Mouse (Mus musculus): ENCODE data around the gene Snd1. TPM values are rescaled to one million over a fixed set of nuclear protein-coding genes. Genes with fewer than 3 reads are reported as not detected.
"Not testable (repeated sequence)": the region's sequence is repeated elsewhere in the genome, so short reads cannot be mapped to it uniquely, and the experiment has no call there.

The Snd1 gene
- polyA plus RNA-seq, 1 experiment from 2014 or later: 127 TPM

GRCm38 (mm10) chr6:28909866-28910265 is 434.9 kb downstream of the Snd1 start:
- no peaks in the 10 kb centered on the region for H3K27me3 ChIP-seq (ENCODE audit: control insufficient read depth, insufficient read depth, low read length)
- WGBS: 77% methylated on average over 15 of the region's 15 CpGs
- H3K9ac ChIP-seq (ENCODE audit: low read depth, low read length): no peak overlapping the region
- no peaks in the 10 kb centered on the region; the same call in 1 of the 2 replicates for H3K9me3 ChIP-seq (ENCODE audit: control insufficient read depth, low read length)
- H3K27ac ChIP-seq (ENCODE audit: low read depth, low read length): no peak overlapping the region
- no peaks in the 10 kb centered on the region for H3K36me3 ChIP-seq (ENCODE audit: control insufficient read depth, insufficient read depth, low read length)
- no peaks in the 10 kb centered on the region for H3K4me1 ChIP-seq (ENCODE audit: control insufficient read depth, insufficient read depth, low read length)
- ATAC-seq (ENCODE audit: low FRiP score, low TSS enrichment): no peak
- no peak overlapping the region for H3K4me3 ChIP-seq (ENCODE audit: low read length)
- H3K4me2 ChIP-seq (replicated peaks; ENCODE audit: low read depth, low read length): no peak overlapping the region

- 53% methylated on average over 1 of the region's 1 CpGs for whole genome bisulfite sequencing
- no peak overlapping the region for H3K4me2 ChIP-seq (replicated peaks; ENCODE audit: low read depth, low read length)
- H3K4me1 ChIP-seq (ENCODE audit: control insufficient read depth, insufficient read depth, low read length): no peaks in the 10 kb centered on the region
- no peaks in the 10 kb centered on the region for H3K36me3 ChIP-seq (ENCODE audit: control insufficient read depth, insufficient read depth, low read length)
- no peaks in the 10 kb centered on the region for H3K27me3 ChIP-seq (ENCODE audit: control insufficient read depth, insufficient read depth, low read length)
- H3K4me3 ChIP-seq (ENCODE audit: low read length): no peak overlapping the region
- H3K9ac ChIP-seq (ENCODE audit: low read depth, low read length): no peak overlapping the region
- no peak overlapping the region for H3K27ac ChIP-seq (ENCODE audit: low read depth, low read length)
- peaks cover 7% of the 10 kb centered on the region; the same call in 1 of the 2 replicates for H3K9me3 ChIP-seq (ENCODE audit: control insufficient read depth, low read length)
- no peak for ATAC-seq (ENCODE audit: low FRiP score, low TSS enrichment)
Observed at GRCm38 (mm10) chr6:28914981-28915380, 440.0 kb downstream of the Snd1 start.

DNA sequence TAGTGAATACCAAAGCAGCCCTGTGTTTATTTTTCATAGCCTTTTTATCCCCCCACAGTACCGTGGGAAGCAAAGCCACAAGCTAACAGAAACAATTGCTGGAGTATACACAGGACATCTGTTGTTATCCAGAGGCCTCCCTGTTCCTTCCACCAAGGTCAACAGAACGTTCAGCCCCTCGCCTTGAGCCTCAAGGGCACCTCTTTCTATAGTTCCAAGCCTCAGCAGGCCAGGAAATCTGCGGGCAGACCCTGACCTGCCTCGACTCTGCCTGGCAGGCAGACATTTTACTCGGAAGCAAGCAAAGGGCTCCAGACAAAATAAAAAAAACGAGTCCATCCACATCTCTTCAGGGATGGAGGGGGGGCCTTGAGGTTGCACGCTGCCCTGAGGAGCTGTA is 441.7 kb downstream of the Snd1 start:
- no peaks in the 10 kb centered on the region for H3K36me3 ChIP-seq (ENCODE audit: control insufficient read depth, insufficient read depth, low read length)
- H3K27me3 ChIP-seq (ENCODE audit: control insufficient read depth, insufficient read depth, low read length): no peaks in the 10 kb centered on the region
- H3K4me2 ChIP-seq (replicated peaks; ENCODE audit: low read depth, low read length): no peak overlapping the region
- H3K9me3 ChIP-seq (ENCODE audit: control insufficient read depth, low read length): peaks cover 7% of the 10 kb centered on the region; the same call in 1 of the 2 replicates
- WGBS: 55% methylated on average over 8 of the region's 8 CpGs
- H3K4me3 ChIP-seq (ENCODE audit: low read length): no peak overlapping the region
- ATAC-seq (ENCODE audit: low FRiP score, low TSS enrichment): no peak
- no peak overlapping the region for H3K27ac ChIP-seq (ENCODE audit: low read depth, low read length)
- no peak overlapping the region for H3K9ac ChIP-seq (ENCODE audit: low read depth, low read length)
- H3K4me1 ChIP-seq (ENCODE audit: control insufficient read depth, insufficient read depth, low read length): no peaks in the 10 kb centered on the region

DNA sequence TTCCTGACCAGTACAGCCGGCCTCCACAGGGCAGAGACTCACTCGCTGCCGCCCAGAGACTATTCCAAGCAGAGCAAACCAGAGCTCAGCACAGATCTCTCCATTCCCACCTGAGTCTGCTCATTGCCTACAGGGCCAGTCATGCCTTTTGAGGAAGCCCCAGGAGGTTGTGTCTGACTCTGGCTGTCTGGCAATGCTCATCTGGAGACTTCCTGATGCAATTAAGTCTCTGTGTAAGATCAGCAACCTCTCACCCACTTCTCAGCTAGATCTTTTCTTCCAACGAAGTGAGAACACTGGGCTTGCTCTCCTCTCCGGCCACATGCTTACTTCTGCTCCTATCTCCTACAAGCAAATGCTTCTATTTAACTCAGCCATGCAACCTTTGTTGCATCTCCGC is 444.4 kb downstream of the Snd1 start:
- WGBS: 72% methylated on average over 6 of the region's 6 CpGs
- Histone ChIP-seq H3K27me3 (ENCODE audit: control insufficient read depth, insufficient read depth, low read length) (no peaks in the 10 kb centered on the region), H3K9me3 (ENCODE audit: control insufficient read depth, low read length) (peaks cover 7% of the 10 kb centered on the region; the same call in 1 of the 2 replicates), H3K4me2 (replicated peaks; ENCODE audit: low read depth, low read length) (no peak overlapping the region), H3K27ac (ENCODE audit: low read depth, low read length) (no peak overlapping the region), H3K4me1 (ENCODE audit: control insufficient read depth, insufficient read depth, low read length) (no peaks in the 10 kb centered on the region), H3K36me3 (ENCODE audit: control insufficient read depth, insufficient read depth, low read length) (no peaks in the 10 kb centered on the region), H3K4me3 (ENCODE audit: low read length) (no peak overlapping the region), H3K9ac (ENCODE audit: low read depth, low read length) (no peak overlapping the region)
- no peak for ATAC-seq (ENCODE audit: low FRiP score, low TSS enrichment)

GRCm38 (mm10) chr6:28922371-28922770 is 447.4 kb downstream of the Snd1 start:
- Histone ChIP-seq H3K4me3 (ENCODE audit: low read length) (no peak overlapping the region), H3K4me1 (ENCODE audit: control insufficient read depth, insufficient read depth, low read length) (no peaks in the 10 kb centered on the region), H3K36me3 (ENCODE audit: control insufficient read depth, insufficient read depth, low read length) (no peaks in the 10 kb centered on the region), H3K27ac (ENCODE audit: low read depth, low read length) (no peak overlapping the region), H3K9ac (ENCODE audit: low read depth, low read length) (no peak overlapping the region), H3K4me2 (replicated peaks; ENCODE audit: low read depth, low read length) (no peak overlapping the region), H3K9me3 (ENCODE audit: control insufficient read depth, low read length) (no peaks in the 10 kb centered on the region), H3K27me3 (ENCODE audit: control insufficient read depth, insufficient read depth, low read length) (no peaks in the 10 kb centered on the region)
- WGBS: 90% methylated on average over 12 of the region's 12 CpGs
- ATAC-seq (ENCODE audit: low FRiP score, low TSS enrichment): no peak

GRCm38 (mm10) chr6:28923091-28923824 is 448.3 kb downstream of the Snd1 start:
- H3K4me2 ChIP-seq (replicated peaks; ENCODE audit: low read depth, low read length): no peak overlapping the region
- no peak for ATAC-seq (ENCODE audit: low FRiP score, low TSS enrichment)
- H3K27me3 ChIP-seq (ENCODE audit: control insufficient read depth, insufficient read depth, low read length): no peaks in the 10 kb centered on the region
- no peak overlapping the region for H3K4me3 ChIP-seq (ENCODE audit: low read length)
- H3K27ac ChIP-seq (ENCODE audit: low read depth, low read length): no peak overlapping the region
- no peaks in the 10 kb centered on the region for H3K36me3 ChIP-seq (ENCODE audit: control insufficient read depth, insufficient read depth, low read length)
- no peaks in the 10 kb centered on the region for H3K9me3 ChIP-seq (ENCODE audit: control insufficient read depth, low read length)
- H3K9ac ChIP-seq (ENCODE audit: low read depth, low read length): no peak overlapping the region
- 81% methylated on average over 11 of the region's 11 CpGs for WGBS
- no peaks in the 10 kb centered on the region for H3K4me1 ChIP-seq (ENCODE audit: control insufficient read depth, insufficient read depth, low read length)

GRCm38 (mm10) chr6:28923837-28924236 is 448.9 kb downstream of the Snd1 start:
- WGBS: 69% methylated on average over 10 of the region's 10 CpGs
- Histone ChIP-seq H3K27ac (ENCODE audit: low read depth, low read length) (no peak overlapping the region), H3K36me3 (ENCODE audit: control insufficient read depth, insufficient read depth, low read length) (no peaks in the 10 kb centered on the region), H3K9me3 (ENCODE audit: control insufficient read depth, low read length) (no peaks in the 10 kb centered on the region), H3K9ac (ENCODE audit: low read depth, low read length) (no peak overlapping the region), H3K4me3 (ENCODE audit: low read length) (no peak overlapping the region), H3K4me2 (replicated peaks; ENCODE audit: low read depth, low read length) (no peak overlapping the region), H3K27me3 (ENCODE audit: control insufficient read depth, insufficient read depth, low read length) (no peaks in the 10 kb centered on the region), H3K4me1 (ENCODE audit: control insufficient read depth, insufficient read depth, low read length) (no peaks in the 10 kb centered on the region)
- no peak for ATAC-seq (ENCODE audit: low FRiP score, low TSS enrichment)

GRCm38 (mm10) chr6:28927987-28928386 is 453.0 kb downstream of the Snd1 start:
- not testable (repeated sequence) for H3K9me3 ChIP-seq (ENCODE audit: control insufficient read depth, low read length); ATAC-seq (ENCODE audit: low FRiP score, low TSS enrichment); H3K4me3 ChIP-seq (ENCODE audit: low read length); H3K27me3 ChIP-seq (ENCODE audit: control insufficient read depth, insufficient read depth, low read length); H3K9ac ChIP-seq (ENCODE audit: low read depth, low read length); H3K36me3 ChIP-seq (ENCODE audit: control insufficient read depth, insufficient read depth, low read length); H3K27ac ChIP-seq (ENCODE audit: low read depth, low read length); H3K4me2 ChIP-seq (replicated peaks; ENCODE audit: low read depth, low read length)
- 96% methylated on average over 8 of the region's 24 CpGs for WGBS
- peaks cover 13% of the 10 kb centered on the region for H3K4me1 ChIP-seq (ENCODE audit: control insufficient read depth, insufficient read depth, low read length)

DNA sequence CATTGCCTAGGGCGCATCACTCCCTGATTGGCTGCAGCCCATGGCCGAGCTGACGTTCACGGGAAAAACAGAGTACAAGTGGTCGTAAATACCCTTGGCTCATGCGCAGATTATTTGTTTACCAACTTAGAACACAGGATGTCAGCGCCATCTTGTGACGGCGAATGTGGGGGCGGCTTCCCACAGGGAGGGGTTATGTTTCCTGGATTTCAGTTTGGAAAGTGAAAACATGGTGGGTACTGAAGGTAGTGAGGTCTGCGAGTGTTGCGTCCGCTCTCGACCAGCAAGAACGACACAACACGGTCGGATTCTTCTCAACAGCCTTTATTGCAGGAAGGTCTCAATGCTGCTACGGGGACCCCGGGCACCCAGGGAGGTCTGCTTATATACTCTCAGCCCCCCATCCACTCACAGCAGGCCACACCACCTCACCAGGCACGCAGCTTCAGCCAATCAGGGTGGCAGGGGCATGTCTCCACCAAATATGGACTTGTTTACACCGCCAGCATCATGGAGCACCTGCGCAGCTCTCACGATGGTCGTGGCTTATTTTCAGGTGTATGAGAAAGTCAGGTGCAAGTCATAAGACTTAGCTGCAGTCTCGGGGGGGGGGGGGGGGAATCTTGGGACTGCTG is 454.3 kb downstream of the Snd1 start:
- H3K36me3 ChIP-seq (ENCODE audit: control insufficient read depth, insufficient read depth, low read length); H3K4me3 ChIP-seq (ENCODE audit: low read length); ATAC-seq (ENCODE audit: low FRiP score, low TSS enrichment); H3K9ac ChIP-seq (ENCODE audit: low read depth, low read length); H3K9me3 ChIP-seq (ENCODE audit: control insufficient read depth, low read length); H3K27me3 ChIP-seq (ENCODE audit: control insufficient read depth, insufficient read depth, low read length); H3K4me2 ChIP-seq (replicated peaks; ENCODE audit: low read depth, low read length); H3K27ac ChIP-seq (ENCODE audit: low read depth, low read length): not testable (repeated sequence)
- 91% methylated on average over 18 of the region's 25 CpGs for WGBS
- H3K4me1 ChIP-seq (ENCODE audit: control insufficient read depth, insufficient read depth, low read length): peaks cover 13% of the 10 kb centered on the region
